Mouse (Mus musculus): ENCODE results near the gene Adam1b.

- TF ChIP-seq CTCF (conservative IDR thresholded peaks at IDR 0.05; ENCODE audit: insufficient read depth, insufficient read length, low read depth, low read length): no peak
- TF ChIP-seq POLR2A (IDR thresholded peaks at IDR 0.05; ENCODE audit: low read depth, low read length): no peak
Observed at GRCm38 (mm10) chr5:121541235-121541634, 38.0 kb upstream of the Adam1b start.

All from kidney, adult 2 months (tissue).